Mouse (Mus musculus) kidney, postnatal 0 days (tissue): Measurements from ENCODE around the gene Slc2a1. TPM values are rescaled to one million over a fixed set of nuclear protein-coding genes. Genes with fewer than 3 reads are reported as not detected.
A peak's percentile ranks its signal among the peaks of the same experiment; 100 is the strongest.

ENCODE experiments used
- ATAC-seq: fragments of 200-750 bp; cut with Nextera tagmentation; replicated peaks from 2 replicates; pipeline ENCODE4 v1.8.0; 2017; ENCODE audit warnings: low read depth, moderate number of reproducible peaks, moderate TSS enrichment, moderate library complexity; ENCODE audit not compliant: low FRiP score
- DNase-seq: peaks from one replicate; pipeline ENCODE4 v3.0.0-alpha.2; 2016; ENCODE audit warnings: low spot score
- H3K27ac ChIP-seq: fragments of 300-500 bp; sonication (generic); 2 replicates; pipeline ENCODE4 v1.5.1; 2014; ENCODE audit warnings: mild to moderate bottlenecking
- H3K27me3 ChIP-seq: fragments of 300-500 bp; sonication (generic); 2 replicates; pipeline ENCODE4 v1.6.1; 2014; ENCODE audit warnings: low read length, mixed read lengths; ENCODE audit not compliant: insufficient read depth
- H3K36me3 ChIP-seq: fragments of 300-500 bp; sonication (generic); 2 replicates; pipeline ENCODE4 v1.6.1; 2014; ENCODE audit warnings: low read length, mixed read lengths; ENCODE audit not compliant: insufficient read depth
- H3K4me1 ChIP-seq: fragments of 300-500 bp; sonication (generic); replicated peaks from 2 replicates; pipeline ENCODE4 v1.6.1; 2014; ENCODE audit warnings: antibody characterized with exemption, low read length, mixed read lengths; ENCODE audit not compliant: insufficient read depth
- H3K4me2 ChIP-seq: fragments of 300-500 bp; sonication (generic); 2 replicates; pipeline ENCODE4 v1.6.1; 2014; ENCODE audit warnings: mild to moderate bottlenecking, low read length, moderate library complexity, mixed read lengths
- H3K4me3 ChIP-seq: fragments of 300-500 bp; sonication (generic); replicated peaks from 2 replicates; pipeline ENCODE4 v1.5.1; 2014; ENCODE audit warnings: low read depth, low read length
- H3K9ac ChIP-seq: fragments of 300-500 bp; sonication (generic); 2 replicates; pipeline ENCODE4 v1.6.1; 2014; ENCODE audit warnings: low read depth, low read length
- H3K9me3 ChIP-seq: fragments of 300-500 bp; sonication (generic); replicated peaks from 2 replicates; pipeline ENCODE4 v1.6.1; 2016; ENCODE audit warnings: low read length, inconsistent platforms, mixed read lengths
- CTCF ChIP-seq: IDR thresholded peaks from 2 replicates; pipeline ENCODE4 v1.5.1; 2016; ENCODE audit warnings: antibody characterized with exemption, low read depth, mild to moderate bottlenecking, moderate library complexity
- WGBS: fragments of 180-500 bp; shearing (Covaris S2); extraction: QIAGEN DNeasy Blood & Tissue Kit; methylation state at CpG from one replicate; pipeline ENCODE4 v1.1.7; 2014; 5-methylcytosine and 5-hydroxymethylcytosine counted together
- polyA plus RNA-seq: library from polyadenylated mRNA; unstranded; fragments of >200 nt; fragmentation: Nextera tagmentation; extraction: Ambion mirVana; gene quantifications from 2 replicates; pipeline ENCODE4 v1.2.1, GENCODE M21; 2015

Slc2a1 gene
- polyA plus RNA-seq, 1 experiment from 2014 or later, result 58.0 TPM

DNA sequence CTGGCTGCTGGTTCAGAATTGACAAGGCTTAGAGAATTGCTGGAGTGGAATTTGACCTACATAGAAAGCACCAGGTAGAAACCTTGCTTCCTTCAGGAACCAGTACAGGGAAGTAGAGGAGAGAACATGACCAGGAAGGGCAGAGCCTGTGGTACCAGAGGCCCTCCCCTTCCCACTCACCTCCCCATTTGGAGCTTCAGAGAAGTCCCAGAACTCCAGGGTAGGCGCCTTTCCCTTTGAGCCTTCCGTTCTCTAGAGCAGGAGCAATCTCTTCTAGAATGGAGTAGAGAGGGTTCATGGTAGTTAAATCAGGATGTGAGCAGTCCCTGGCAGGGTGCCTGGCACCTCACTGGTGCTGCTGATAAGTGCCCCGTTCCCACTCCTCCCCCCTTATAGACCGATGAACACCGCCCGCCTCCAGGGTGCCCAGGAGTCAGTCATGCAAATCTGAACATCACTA is 7.1 kb downstream of the Slc2a1 start:
- no peak overlapping the region for H3K4me2 ChIP-seq
- H3K36me3 ChIP-seq, result peaks cover 12% of the 10 kb centered on the region; the same call in 1 of the 2 replicates
- no peak overlapping the region for H3K9ac ChIP-seq
- no peaks in the 10 kb centered on the region for H3K27me3 ChIP-seq
- peak overlapping the region; percentile 72 for H3K27ac ChIP-seq
- no peak for ATAC-seq
- peaks cover 20% of the 10 kb centered on the region; the same call in 1 of the 2 replicates for H3K4me1 ChIP-seq
- no peaks in the 10 kb centered on the region for H3K9me3 ChIP-seq
- no peak for DNase-seq
- TF ChIP-seq CTCF, result no peak
- H3K4me3 ChIP-seq, result no peak overlapping the region
- 47% methylated on average over 6 of the region's 6 CpGs for WGBS

DNA sequence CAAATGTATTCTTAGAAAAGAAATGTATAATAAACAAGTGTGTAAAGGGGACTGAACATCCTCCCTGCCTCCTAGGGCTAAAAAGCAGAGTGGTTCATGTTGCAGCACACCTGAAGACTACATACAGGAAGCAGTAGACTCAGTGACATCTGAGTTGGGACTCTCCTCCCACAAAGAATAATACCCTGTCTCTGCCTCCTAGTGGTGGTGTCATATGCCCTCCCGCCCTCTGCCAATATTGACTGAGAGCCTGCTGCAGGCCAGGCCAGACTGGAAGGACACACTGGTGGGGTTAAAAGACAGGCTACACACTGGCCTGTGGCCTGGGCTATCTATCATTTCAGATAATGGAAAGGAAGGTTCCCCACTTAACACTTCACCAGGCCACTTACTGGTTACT is 7.8 kb downstream of the Slc2a1 start:
- peak; percentile 41; the same call in 1 of the 2 replicates for TF ChIP-seq CTCF
- peaks cover 20% of the 10 kb centered on the region; the same call in 1 of the 2 replicates for H3K4me1 ChIP-seq

DNA sequence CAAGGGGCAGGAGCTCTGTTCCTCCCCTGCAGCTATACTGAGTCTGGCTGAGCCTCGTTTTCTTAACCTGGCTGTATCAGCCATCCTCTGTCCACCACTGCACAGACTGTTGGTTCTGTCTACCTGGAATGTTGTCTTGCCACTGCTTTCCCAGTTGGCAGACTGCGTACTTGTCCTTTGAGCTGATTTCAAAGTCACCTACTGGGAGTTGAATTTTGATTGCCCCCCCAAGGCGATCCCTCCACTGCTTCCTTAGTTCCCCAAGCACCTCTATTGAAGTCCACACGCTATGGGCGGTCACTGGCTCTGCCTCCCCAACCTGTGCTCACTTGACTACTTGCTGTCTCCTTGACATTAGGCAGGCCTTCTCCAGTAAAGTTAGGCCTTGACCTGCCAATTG is 9.1 kb downstream of the Slc2a1 start:
- Histone ChIP-seq H3K9me3 (no peaks in the 10 kb centered on the region), H3K27me3 (no peaks in the 10 kb centered on the region), H3K4me2 (no peak overlapping the region), H3K27ac (peak overlapping the region; percentile 31; the same call in 1 of the 2 replicates), H3K36me3 (peaks cover 16% of the 10 kb centered on the region; the same call in 1 of the 2 replicates), H3K4me3 (no peak overlapping the region), H3K4me1 (peaks cover 20% of the 10 kb centered on the region; the same call in 1 of the 2 replicates), H3K9ac (no peak overlapping the region)
- WGBS, result 71% methylated on average over 5 of the region's 5 CpGs
- no peak for DNase-seq
- ATAC-seq, result no peak
- no peak for TF ChIP-seq CTCF

More for the DNA sequence above, 7.8 kb downstream of the Slc2a1 start:
- no peak for DNase-seq
- no peaks in the 10 kb centered on the region for H3K27me3 ChIP-seq
- H3K4me2 ChIP-seq, result no peak overlapping the region
- H3K36me3 ChIP-seq, result peaks cover 12% of the 10 kb centered on the region; the same call in 1 of the 2 replicates
- 62% methylated on average over 1 of the region's 1 CpGs for WGBS
- peak overlapping the region; percentile 72; the same call in 1 of the 2 replicates for H3K27ac ChIP-seq
- H3K9ac ChIP-seq, result no peak overlapping the region
- no peak for ATAC-seq
- H3K4me3 ChIP-seq, result no peak overlapping the region
- no peaks in the 10 kb centered on the region for H3K9me3 ChIP-seq

DNA sequence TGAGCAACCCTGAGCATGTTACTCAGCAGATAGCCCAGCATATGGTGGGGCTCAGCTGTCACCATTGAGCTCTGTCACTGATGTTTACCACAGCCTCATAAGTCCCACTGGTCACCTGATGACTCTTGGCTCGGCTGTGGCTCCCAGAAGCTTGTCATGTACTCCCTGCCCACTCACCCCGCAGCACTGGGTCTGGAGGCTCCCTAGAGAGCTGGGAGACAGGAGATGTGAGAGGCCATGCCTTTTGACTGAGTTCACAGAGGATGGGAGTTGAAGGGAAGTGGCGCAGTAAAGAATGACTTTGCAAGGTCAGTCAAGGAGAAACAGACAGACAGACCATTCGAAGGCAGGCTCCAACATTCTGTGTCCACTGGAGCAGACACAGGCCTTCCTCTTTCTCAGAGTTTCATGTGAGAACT is 10.2 kb downstream of the Slc2a1 start:
- H3K4me3 ChIP-seq, result no peak overlapping the region
- ATAC-seq (no peak), DNase-seq (no peak)
- H3K9ac ChIP-seq, result no peak overlapping the region
- WGBS, result 31% methylated on average over 4 of the region's 4 CpGs
- H3K27me3 ChIP-seq, result no peaks in the 10 kb centered on the region
- H3K9me3 ChIP-seq, result no peaks in the 10 kb centered on the region
- TF ChIP-seq CTCF, result no peak
- peaks cover 17% of the 10 kb centered on the region for H3K36me3 ChIP-seq
- H3K4me1 ChIP-seq, result peaks cover 20% of the 10 kb centered on the region; the same call in 1 of the 2 replicates
- H3K27ac ChIP-seq, result peak overlapping the region; percentile 51
- H3K4me2 ChIP-seq, result no peak overlapping the region

DNA sequence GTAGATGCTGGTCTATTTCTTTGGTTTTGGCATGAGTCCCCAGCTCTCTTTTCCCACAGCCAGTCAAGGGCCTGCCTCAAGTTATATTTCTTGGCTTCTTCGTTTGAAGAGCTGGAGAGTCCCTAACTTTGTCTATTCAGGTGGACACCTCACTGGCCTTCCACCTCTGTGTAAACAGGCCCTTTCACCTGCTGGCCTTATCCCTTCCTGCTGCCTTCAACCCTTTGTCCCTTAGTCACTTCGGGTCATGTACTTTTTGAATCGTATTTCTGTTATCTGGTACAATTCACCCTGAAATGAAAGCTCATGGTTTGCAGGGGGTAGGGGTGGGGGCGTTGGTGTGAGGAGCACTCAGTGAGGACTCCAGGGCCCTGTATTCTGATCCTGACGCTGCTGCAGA is 10.8 kb downstream of the Slc2a1 start:
- TF ChIP-seq CTCF, result no peak
- 66% methylated on average over 5 of the region's 5 CpGs for WGBS

DNA sequence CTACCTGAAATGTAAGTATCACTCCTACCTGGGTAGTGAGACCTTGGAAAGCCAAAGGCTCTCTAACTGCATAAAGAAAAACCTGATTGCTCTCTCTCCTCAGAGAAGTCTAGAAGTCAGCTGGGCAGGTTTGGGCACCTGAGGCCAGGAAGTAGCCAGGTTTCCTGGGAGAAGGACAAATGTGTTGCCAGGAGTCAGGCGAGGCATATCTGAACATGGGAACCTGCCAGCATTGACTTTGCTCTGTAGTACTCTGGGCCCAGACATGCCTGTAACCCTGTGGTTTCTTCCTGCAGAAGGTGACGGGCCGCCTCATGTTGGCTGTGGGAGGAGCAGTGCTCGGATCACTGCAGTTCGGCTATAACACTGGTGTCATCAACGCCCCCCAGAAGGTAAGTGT is 11.6 kb downstream of the Slc2a1 start:
- no peak overlapping the region for H3K9ac ChIP-seq
- H3K27me3 ChIP-seq, result no peaks in the 10 kb centered on the region
- WGBS, result 92% methylated on average over 6 of the region's 6 CpGs
- no peak for ATAC-seq
- H3K36me3 ChIP-seq, result peaks cover 17% of the 10 kb centered on the region
- DNase-seq, result no peak
- peaks cover 20% of the 10 kb centered on the region; the same call in 1 of the 2 replicates for H3K4me1 ChIP-seq
- 0 out of 2 replicates have a peak overlapping the region, but pooled peaks have one; percentile 51 for H3K27ac ChIP-seq
- no peak for TF ChIP-seq CTCF
- H3K4me3 ChIP-seq, result no peak overlapping the region
- H3K9me3 ChIP-seq, result no peaks in the 10 kb centered on the region
- H3K4me2 ChIP-seq, result no peak overlapping the region

More for the DNA sequence above, 10.8 kb downstream of the Slc2a1 start:
- H3K36me3 ChIP-seq, result peaks cover 17% of the 10 kb centered on the region
- H3K9me3 ChIP-seq, result no peaks in the 10 kb centered on the region
- H3K27me3 ChIP-seq, result no peaks in the 10 kb centered on the region
- DNase-seq (no peak), ATAC-seq (no peak)
- no peak overlapping the region for H3K4me3 ChIP-seq
- no peak overlapping the region for H3K9ac ChIP-seq
- peak overlapping the region; percentile 51; the same call in 1 of the 2 replicates for H3K27ac ChIP-seq
- H3K4me1 ChIP-seq, result peaks cover 20% of the 10 kb centered on the region; the same call in 1 of the 2 replicates
- H3K4me2 ChIP-seq, result no peak overlapping the region

DNA sequence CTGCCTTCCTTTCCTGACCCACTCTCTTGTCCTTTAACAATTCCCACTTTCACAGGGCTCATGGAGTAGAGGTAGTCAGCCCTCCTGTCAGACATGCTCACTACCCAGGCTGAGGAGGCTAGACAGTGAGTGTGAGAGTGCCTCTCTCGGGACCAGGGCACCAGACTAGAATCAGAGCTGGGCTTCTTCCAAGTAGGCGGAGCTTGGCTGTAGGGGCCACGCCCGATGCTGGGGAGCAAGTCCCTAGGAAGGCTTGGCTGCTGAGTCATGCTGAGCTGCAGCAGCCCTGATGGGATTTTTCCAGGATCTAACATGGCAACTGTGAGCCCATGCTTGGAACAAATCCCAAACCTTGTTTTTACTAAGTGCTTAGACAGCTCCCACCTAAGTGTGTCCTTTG is 12.7 kb downstream of the Slc2a1 start:
- peaks cover 10% of the 10 kb centered on the region; the same call in 1 of the 2 replicates for H3K4me1 ChIP-seq
- DNase-seq, result no peak
- no peak overlapping the region for H3K27ac ChIP-seq
- TF ChIP-seq CTCF, result no peak
- 38% methylated on average over 4 of the region's 4 CpGs for WGBS
- H3K4me2 ChIP-seq, result no peak overlapping the region
- H3K9ac ChIP-seq, result no peak overlapping the region
- no peak overlapping the region for H3K4me3 ChIP-seq
- H3K27me3 ChIP-seq, result no peaks in the 10 kb centered on the region
- peaks cover 17% of the 10 kb centered on the region for H3K36me3 ChIP-seq
- no peak for ATAC-seq
- H3K9me3 ChIP-seq, result no peaks in the 10 kb centered on the region
